Mouse (Mus musculus) ES-Bruce4 (cell line): ENCODE measurements around the gene Ptprr. TPM values are rescaled to one million over a fixed set of nuclear protein-coding genes. Genes with fewer than 3 reads are reported as not detected.

Experiments used
- H3K27ac ChIP-seq: 2 replicates; pipeline ENCODE4 v1.5.1; 2012; ENCODE audit warnings: low read length, inconsistent platforms; ENCODE audit not compliant: insufficient read depth
- H3K27me3 ChIP-seq: 2 replicates; pipeline ENCODE4 v1.6.1; 2012; ENCODE audit warnings: mild to moderate bottlenecking, low read length, inconsistent platforms; ENCODE audit not compliant: control insufficient read depth, poor library complexity, insufficient read depth, severe bottlenecking
- H3K36me3 ChIP-seq: 2 replicates; pipeline ENCODE4 v1.6.1; 2012; ENCODE audit warnings: inconsistent platforms, mild to moderate bottlenecking, low read length, moderate library complexity; ENCODE audit not compliant: control insufficient read depth, poor library complexity, insufficient read depth, severe bottlenecking
- H3K4me1 ChIP-seq: one replicate; pipeline ENCODE4 v1.8.1; 2011; ENCODE audit warnings: low read length; ENCODE audit not compliant: control insufficient read depth, insufficient read depth
- H3K4me3 ChIP-seq: 2 replicates; pipeline ENCODE4 v1.5.1; 2011; ENCODE audit warnings: low read depth, mild to moderate bottlenecking, low read length
- H3K9ac ChIP-seq: 2 replicates; pipeline ENCODE4 v1.6.1; 2012; ENCODE audit warnings: low read depth, mild to moderate bottlenecking, inconsistent platforms; ENCODE audit not compliant: poor library complexity, severe bottlenecking
- H3K9me3 ChIP-seq: replicated peaks from 2 replicates; pipeline ENCODE4 v1.6.1; 2012; ENCODE audit warnings: mild to moderate bottlenecking, low read length, inconsistent platforms; ENCODE audit not compliant: control insufficient read depth, poor library complexity, insufficient read depth, severe bottlenecking
- CTCF ChIP-seq: IDR thresholded peaks from one replicate; pipeline ENCODE4 v1.8.1; 2011; ENCODE audit warnings: low read depth, low read length
- EP300 ChIP-seq: IDR thresholded peaks from 2 replicates; pipeline ENCODE4 v1.6.1; 2011; ENCODE audit warnings: low read depth, low read length; ENCODE audit not compliant: insufficient read depth
- POLR2A ChIP-seq: IDR thresholded peaks from one replicate; pipeline ENCODE4 v1.8.1; 2011; ENCODE audit warnings: low read length; ENCODE audit not compliant: insufficient read depth
- polyA plus RNA-seq: library from polyadenylated mRNA; stranded (reverse); fragments of >200 nt; gene quantifications from 2 replicates; pipeline ENCODE4 v1.2.4, GENCODE M21; 2011; ENCODE audit warnings: low read depth; ENCODE audit not compliant: missing spikeins, insufficient read depth, insufficient read length

The Ptprr gene
- polyA plus RNA-seq, 1 experiment = not detected

GRCm38 (mm10) chr10:116108176-116108575 is 90.2 kb downstream of the Ptprr start:
- Histone ChIP-seq H3K4me1 (no peaks in the 10 kb centered on the region), H3K27ac (no peak overlapping the region), H3K4me3 (no peak overlapping the region), H3K36me3 (no peaks in the 10 kb centered on the region), H3K9ac (no peak overlapping the region), H3K9me3 (no peaks in the 10 kb centered on the region), H3K27me3 (no peaks in the 10 kb centered on the region; the same call in 1 of the 2 replicates)
- no peak for TF ChIP-seq POLR2A
- TF ChIP-seq EP300 = no peak
- no peak for TF ChIP-seq CTCF

- H3K4me3 ChIP-seq = no peak overlapping the region
- H3K36me3 ChIP-seq = no peaks in the 10 kb centered on the region
- H3K9ac ChIP-seq = no peak overlapping the region
- no peak overlapping the region for H3K27ac ChIP-seq
- H3K27me3 ChIP-seq = no peaks in the 10 kb centered on the region; the same call in 1 of the 2 replicates
- no peaks in the 10 kb centered on the region for H3K4me1 ChIP-seq
- no peak for TF ChIP-seq EP300
- H3K9me3 ChIP-seq = no peaks in the 10 kb centered on the region
Measured at GRCm38 (mm10) chr10:116108730-116109129, 90.7 kb downstream of the Ptprr start.

GRCm38 (mm10) chr10:116112868-116113267 is 94.9 kb downstream of the Ptprr start:
- no peak overlapping the region; the same call in 1 of the 2 replicates for H3K4me3 ChIP-seq
- no peak for TF ChIP-seq POLR2A
- TF ChIP-seq CTCF = no peak
- TF ChIP-seq EP300 = no peak
- H3K27ac ChIP-seq = no peak overlapping the region
- no peaks in the 10 kb centered on the region for H3K9me3 ChIP-seq
- H3K36me3 ChIP-seq = no peaks in the 10 kb centered on the region
- no peaks in the 10 kb centered on the region; the same call in 1 of the 2 replicates for H3K27me3 ChIP-seq
- H3K9ac ChIP-seq = no peak overlapping the region
- no peaks in the 10 kb centered on the region for H3K4me1 ChIP-seq

DNA sequence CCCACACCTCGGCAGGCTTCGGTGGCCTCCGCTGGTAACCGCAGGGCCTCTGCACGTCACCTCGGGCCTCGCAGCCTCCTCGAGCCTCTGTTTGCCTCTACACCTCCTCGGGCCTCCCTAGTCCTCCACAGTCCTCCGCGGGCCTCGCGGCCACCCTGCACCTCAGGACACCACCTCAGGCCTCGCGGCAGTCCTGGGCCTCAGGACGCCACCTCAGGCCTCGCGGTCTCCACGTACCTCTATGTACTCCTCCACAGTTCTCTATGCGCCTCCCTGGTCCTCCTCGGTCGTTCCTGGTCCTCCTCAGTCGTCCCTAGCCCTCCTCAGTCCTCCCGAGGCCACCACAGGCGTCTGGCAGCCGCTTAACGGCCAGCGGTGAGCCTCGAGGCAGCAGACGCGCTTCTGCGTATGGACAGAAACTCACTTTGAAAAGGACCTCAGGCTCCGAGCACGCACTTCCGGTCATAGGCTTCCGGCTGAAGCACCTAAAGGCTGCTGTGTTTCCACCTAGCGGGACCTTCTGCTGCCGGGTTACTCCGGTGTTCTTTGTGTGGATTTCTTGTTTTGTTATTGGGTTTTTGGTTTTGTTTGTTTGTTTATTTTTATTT is 96.0 kb downstream of the Ptprr start, which contains the start of gene 4933416C03Rik:
Gene 4933416C03Rik, minus strand, starts transcription at position 51 of the 608 bp plus-strand sequence.
- Histone ChIP-seq H3K27me3 (no peaks in the 10 kb centered on the region; the same call in 1 of the 2 replicates), H3K9me3 (no peaks in the 10 kb centered on the region), H3K36me3 (no peaks in the 10 kb centered on the region), H3K4me3 (peak within 1 kb of the TSS; percentile 58), H3K4me1 (no peaks in the 10 kb centered on the region), H3K27ac (no peak within 1 kb of the TSS), H3K9ac (no peak within 1 kb of the TSS)
- TF ChIP-seq POLR2A = no peak
- TF ChIP-seq EP300 = no peak
- TF ChIP-seq CTCF = no peak

GRCm38 (mm10) chr10:116115881-116116677 is 98.1 kb downstream of the Ptprr start:
- no peaks in the 10 kb centered on the region for H3K36me3 ChIP-seq
- no peak for TF ChIP-seq CTCF
- no peak for TF ChIP-seq EP300
- TF ChIP-seq POLR2A = no peak

DNA sequence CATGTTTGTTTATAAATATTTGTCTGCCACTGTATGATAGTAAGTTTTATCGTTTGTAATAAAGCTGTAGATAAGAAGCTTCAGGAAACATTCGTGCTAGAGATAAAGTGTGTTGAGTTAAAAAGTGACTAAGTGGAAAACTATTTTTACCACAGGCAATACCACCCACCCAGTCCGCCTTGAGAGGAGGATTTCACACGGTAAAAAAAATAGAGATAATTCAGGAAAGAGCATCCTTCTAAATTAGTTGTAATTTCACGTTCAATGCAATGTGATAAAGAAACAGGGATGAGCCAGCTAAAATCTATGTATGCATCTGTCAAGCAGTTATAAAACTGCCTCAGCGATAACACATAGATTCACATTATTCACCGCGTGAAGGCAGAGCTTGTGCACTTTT is 99.0 kb downstream of the Ptprr start:
- Histone ChIP-seq H3K27ac (no peak overlapping the region), H3K9me3 (no peaks in the 10 kb centered on the region), H3K4me3 (no peak overlapping the region), H3K27me3 (no peaks in the 10 kb centered on the region), H3K36me3 (no peaks in the 10 kb centered on the region), H3K4me1 (no peaks in the 10 kb centered on the region), H3K9ac (no peak overlapping the region)
- TF ChIP-seq EP300 = no peak
- no peak for TF ChIP-seq POLR2A
- no peak for TF ChIP-seq CTCF

More at GRCm38 (mm10) chr10:116115881-116116677, 98.1 kb downstream of the Ptprr start:
- Histone ChIP-seq H3K27ac (no peak overlapping the region), H3K4me3 (no peak overlapping the region), H3K27me3 (no peaks in the 10 kb centered on the region; the same call in 1 of the 2 replicates), H3K4me1 (no peaks in the 10 kb centered on the region), H3K9ac (no peak overlapping the region), H3K9me3 (no peaks in the 10 kb centered on the region)
